Mouse (Mus musculus) liver, embryonic 14 days (tissue): Measurements from ENCODE around the gene Sema4c. TPM values are rescaled to one million over a fixed set of nuclear protein-coding genes. Genes with fewer than 3 reads are reported as not detected.

Experiments used
- polyA plus RNA-seq: library from polyadenylated mRNA; depleted of rRNA; stranded (reverse); fragments of >200 nt; gene quantifications from 2 replicates; pipeline ENCODE4 v1.2.3, GENCODE M21; 2012; rRNA removed

Sema4c gene
- polyA plus RNA-seq: 2.4 and 2.6 TPM in 2 replicates

DNA sequence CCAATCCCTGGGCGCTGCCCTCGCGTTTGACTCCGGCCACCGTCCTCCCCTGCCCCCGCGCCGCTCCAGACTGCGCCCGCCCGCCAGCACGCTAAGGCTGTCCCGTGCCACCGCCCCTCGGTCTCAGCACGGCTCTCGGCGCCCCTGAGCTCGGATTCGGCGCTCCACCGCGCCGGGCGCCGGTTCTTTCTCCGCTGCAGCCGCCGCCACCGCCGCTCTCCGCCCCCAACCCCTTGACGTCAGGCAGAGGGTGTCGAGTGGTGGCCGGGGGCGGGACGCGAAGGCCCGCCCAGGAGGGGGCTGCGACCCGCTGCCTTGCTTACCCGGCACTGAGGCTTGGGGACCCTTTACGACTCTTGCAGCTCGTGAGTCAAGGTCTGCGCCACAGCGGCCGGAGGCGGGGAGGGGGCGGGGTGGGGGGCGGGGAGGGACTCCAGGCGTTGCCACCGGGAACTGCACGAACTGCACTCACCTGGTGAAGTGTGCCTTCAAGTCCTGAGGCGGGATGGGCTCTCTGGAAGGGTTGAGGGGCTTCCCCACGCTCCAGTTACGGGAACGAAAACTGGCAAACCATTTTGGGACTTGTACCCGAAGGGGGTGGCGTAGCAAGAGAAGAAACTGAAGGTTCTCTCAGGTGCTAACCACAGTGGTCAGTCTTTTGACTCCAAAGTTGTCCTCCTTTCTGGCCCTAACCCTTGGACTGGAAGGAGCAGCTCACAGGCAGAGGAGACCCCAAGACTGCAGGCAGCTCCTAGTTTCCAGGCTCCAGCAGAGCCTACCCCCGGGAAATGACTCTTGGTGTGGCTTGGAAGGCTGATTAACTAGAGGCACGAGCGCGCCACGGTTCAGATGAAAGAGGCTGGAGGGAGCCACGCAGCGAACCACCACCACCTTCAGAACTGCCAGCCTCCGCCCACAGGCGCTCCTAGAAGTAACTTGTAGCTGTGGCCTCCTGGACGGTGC, at the start of gene Sema4c:
Gene Sema4c (minus strand): TSS at position 319 of the 963 bp plus-strand sequence.

DNA sequence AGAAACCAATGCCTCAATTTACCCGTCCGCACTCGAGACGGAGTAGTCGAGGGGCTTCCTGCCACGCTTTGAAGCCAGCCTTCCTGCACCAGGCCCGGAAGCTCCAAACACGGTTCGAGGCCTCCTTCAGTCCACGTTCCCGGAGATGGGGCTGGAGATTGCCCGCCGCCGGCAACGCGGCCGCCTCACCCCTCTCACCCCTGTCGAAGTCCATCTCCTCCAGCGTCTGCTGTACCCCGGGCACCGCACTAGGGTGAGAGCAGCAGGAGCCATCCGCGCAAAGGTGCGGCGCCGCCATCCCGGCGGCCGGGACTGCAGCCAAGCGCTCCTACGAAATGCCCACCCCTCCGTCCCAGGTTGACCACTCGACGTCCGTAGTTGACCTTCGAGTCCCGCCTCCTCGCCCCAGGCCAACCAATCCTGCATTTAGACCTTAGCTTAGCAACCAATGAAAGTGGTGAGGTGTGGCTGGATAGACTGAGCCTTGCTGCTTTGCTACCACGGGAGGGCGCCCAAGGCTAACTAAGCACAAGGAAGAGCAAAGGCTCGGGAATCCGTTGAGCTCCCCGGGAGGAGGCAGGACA, 11.2 kb downstream of the Sema4c start, which contains the start of gene Ankrd39:
Gene Ankrd39 (minus strand): TSS at position 558 of the 584 bp plus-strand sequence.

DNA sequence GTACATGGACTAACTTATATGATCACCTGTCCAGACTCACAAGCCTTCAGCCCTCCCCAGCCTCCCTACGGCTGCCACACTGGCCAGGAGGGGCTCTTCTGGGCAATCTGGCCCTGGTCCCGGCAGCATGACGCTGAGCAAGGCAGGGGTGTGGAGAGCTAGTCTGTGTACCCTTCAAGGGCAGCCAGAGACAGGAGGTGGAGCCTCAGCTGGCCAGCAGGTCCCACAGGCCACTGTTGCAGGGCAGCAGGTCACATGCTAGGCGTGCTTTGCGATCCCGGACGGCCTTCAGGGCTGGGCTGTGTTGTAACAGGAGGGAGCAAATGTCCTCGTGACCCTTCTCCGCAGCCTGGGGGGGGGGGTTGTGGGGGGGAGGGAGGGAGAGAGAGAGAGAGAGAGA, 19.0 kb downstream of the Sema4c start, which contains the start of gene Gm42417:
Gene Gm42417 (minus strand): TSS at position 244 of the 400 bp plus-strand sequence.

DNA sequence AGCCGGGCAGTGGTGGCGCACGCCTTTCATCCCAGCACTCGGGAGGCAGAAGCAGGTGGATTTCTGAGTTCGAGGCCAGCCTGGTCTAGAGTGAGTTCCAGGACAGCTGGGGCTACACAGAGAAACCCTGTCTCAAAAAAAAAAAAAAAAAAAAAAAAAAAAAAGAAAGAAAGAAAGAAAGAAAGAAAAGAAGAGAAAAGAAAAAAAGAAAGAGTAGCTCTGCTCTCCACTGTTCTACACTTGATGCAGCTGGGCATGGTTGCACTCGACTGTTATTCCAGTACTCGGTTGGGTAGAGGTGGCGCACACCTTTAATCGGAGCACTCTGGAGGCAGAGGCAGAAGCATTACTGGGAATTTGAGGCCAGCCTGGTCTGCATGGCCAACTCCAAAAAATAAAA, 21.4 kb downstream of the Sema4c start, which contains the start of gene Ankrd23:
Gene Ankrd23 (minus strand): TSS at position 101 of the 400 bp plus-strand sequence.

DNA sequence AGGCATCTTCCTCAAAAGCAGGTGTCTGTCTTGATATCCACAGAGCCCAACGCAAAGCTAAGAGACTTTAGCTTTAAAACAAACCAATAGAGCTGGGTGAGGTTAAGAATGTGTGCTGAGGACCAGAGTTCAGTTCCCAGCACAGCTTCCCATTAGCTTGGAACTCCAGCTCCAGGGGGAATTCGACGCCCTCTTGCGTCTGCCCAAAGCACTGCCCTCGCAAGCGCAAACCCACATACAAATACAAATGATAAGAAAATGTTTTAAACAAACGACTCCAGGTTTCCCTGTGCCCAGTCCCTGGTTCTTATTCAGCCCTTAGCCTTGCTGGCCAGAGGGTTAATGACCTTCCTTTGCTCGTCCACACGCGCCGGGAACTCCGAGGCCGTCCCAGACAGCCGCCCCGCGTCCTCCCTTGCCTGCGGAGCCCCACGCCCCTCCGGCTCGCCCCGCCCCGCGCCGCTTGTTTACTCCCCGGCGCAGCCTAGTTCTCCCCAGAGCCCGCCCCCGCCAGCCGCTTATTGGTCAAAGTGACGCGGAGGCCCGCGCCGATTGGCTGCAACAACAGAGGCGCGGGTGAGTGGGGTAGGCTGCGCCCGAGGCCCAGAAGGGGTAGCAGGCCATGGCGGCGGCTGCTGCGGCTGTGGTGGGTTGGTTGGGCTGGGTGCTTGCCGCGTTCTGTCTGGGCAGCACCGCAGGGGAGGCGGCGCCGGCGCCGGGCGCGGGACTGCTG, 46.7 kb downstream of the Sema4c start, which contains the start of gene Cnnm3:
Gene Cnnm3 (plus strand): TSS at position 579 of the 733 bp plus-strand sequence.

Other genes with a start within 250 kb of the Sema4c start
- gene Kansl3, start 189.2 kb downstream of the Sema4c start, polyA plus RNA-seq: 10.3 and 11.8 TPM in 2 replicates
- gene Fer1l5, start 186.1 kb downstream of the Sema4c start, polyA plus RNA-seq: under 0.01 and 0.01 TPM in 2 replicates
- 4.6 and 5.6 TPM in 2 replicates for gene Lman2l, start 113.1 kb downstream of the Sema4c start, polyA plus RNA-seq
- 0.74 and 0.86 TPM in 2 replicates for gene Cnnm4, start 86.7 kb downstream of the Sema4c start, polyA plus RNA-seq
- 3.1 TPM in 2 replicates for gene Cnnm3, start 46.5 kb downstream of the Sema4c start, polyA plus RNA-seq
- 2.4 and 2.8 TPM in 2 replicates for gene Ankrd23, start 21.5 kb downstream of the Sema4c start, polyA plus RNA-seq
- gene Gm42417, start 18.9 kb downstream of the Sema4c start, polyA plus RNA-seq: 0.02 TPM in 1 of 2 replicates, not detected in the other
- 3.3 and 3.8 TPM in 2 replicates for gene Ankrd39, start 10.9 kb downstream of the Sema4c start, polyA plus RNA-seq
- gene Fam178b, start 124.8 kb upstream of the Sema4c start, polyA plus RNA-seq: 0.08 TPM in 2 replicates
- gene Cox5b, start 133.1 kb upstream of the Sema4c start, polyA plus RNA-seq: 272 and 285 TPM in 2 replicates
- gene 4933424G06Rik, start 151.8 kb upstream of the Sema4c start, polyA plus RNA-seq: 0.02 TPM in 1 of 2 replicates, not detected in the other
- gene Actr1b, start 156.1 kb upstream of the Sema4c start, polyA plus RNA-seq: 24.2 and 27.5 TPM in 2 replicates
- 0.05 TPM in 2 replicates for gene Zap70, start 203.4 kb upstream of the Sema4c start, polyA plus RNA-seq